Mouse (Mus musculus): ENCODE measurements around the gene Pank1.

Pank1 gene

GRCm38 (mm10) chr19:34878603-34879541 is at the start of gene Pank1:
Gene Pank1 (minus strand): TSS chr19:34879455.
- DNase-seq (ENCODE audit: low spot score) = peak; percentile 15

- DNase-seq (ENCODE audit: low spot score) = no peak
Observed at GRCm38 (mm10) chr19:34922603-34922963, 43.3 kb upstream of the Pank1 start.

GRCm38 (mm10) chr19:34921652-34922602 is 42.7 kb upstream of the Pank1 start, which contains the start of gene Kif20b:
Gene Kif20b (plus strand): TSS chr19:34922361.
- peak; percentile 47 for DNase-seq (ENCODE audit: low spot score)

GRCm38 (mm10) chr19:34921253-34921651 is 42.0 kb upstream of the Pank1 start:
- no peak for DNase-seq (ENCODE audit: low spot score)

DNA sequence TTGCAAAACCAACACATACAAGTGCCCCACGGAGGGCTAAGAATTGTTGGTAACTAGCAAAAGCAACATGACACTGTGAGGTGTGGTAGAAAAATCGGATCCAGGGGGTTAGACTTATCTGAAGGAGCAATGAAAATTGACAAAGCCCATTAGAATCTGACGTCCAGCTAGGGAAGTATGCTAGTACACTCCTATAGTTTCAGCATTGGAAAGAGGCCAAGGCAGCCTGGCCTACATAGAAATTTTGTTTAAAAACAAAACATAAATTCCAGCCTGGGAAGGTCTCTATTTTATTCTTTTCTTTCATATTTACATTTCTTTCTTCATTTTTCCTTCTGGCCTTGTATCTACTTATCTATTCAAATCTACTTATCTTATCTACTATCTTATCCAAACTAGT is 41.3 kb upstream of the Pank1 start:
- DNase-seq (ENCODE audit: low spot score) = no peak

DNA sequence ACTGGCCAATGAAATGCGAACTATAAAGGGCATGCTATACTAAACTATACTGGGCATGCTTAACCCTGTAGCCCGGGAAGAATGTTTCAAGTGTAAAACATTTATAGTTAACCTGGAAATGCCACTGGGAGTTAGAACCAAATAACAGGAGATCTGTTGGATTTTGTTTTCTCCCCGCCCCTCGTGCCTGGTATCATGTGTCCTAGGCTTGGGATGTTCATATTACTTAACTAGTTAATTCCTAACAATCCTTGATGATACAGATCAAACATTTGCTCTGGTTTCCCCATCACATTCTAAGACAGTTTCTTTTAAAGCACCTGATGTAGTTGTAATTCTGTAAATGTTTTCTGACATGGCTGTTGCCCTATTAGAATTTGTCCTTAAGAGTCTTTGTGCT is 40.8 kb upstream of the Pank1 start:
- no peak for DNase-seq (ENCODE audit: low spot score)

DNA sequence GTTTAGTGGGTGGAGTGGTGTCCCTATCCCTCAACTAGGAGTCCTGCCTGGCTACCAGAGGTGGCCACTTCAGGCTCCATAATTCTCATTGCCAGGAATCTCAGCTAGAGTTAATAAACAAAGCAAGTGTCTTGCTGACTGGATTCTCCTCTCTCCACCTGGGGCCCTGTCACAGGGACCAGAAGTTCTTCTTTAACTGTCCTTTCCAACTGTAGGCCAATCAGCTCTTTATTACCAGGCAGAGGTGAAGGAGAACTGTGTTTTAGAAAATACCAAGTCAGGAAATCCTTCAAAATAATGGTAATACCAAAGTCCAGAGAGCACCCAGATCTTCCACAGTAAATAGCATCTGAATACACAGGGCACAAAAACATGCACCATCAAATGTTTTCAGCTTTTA is 33.1 kb upstream of the Pank1 start:
- DNase-seq (ENCODE audit: low spot score) = no peak

DNA sequence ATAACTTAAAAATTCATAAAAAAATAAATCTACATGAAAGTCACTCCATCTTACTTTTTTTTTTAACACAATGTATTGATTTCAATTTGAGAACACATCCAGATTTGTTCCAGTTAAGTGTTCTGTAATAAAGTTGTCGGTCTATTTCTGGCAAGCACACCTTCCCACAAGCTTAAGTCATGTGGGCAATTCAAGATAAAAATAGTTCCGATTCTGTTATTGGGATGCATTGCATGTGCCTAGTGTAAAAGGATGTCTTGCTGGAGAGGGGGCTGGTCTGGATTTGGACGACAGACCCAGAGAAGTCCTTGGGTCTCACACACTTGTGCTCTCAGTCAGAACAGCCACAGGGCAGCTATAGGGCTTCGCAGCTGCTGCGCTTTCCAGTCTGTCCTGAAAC is 27.5 kb upstream of the Pank1 start:
- no peak for DNase-seq (ENCODE audit: low spot score)

GRCm38 (mm10) chr19:34905424-34905823 is 26.2 kb upstream of the Pank1 start:
- DNase-seq (ENCODE audit: low spot score) = no peak

DNA sequence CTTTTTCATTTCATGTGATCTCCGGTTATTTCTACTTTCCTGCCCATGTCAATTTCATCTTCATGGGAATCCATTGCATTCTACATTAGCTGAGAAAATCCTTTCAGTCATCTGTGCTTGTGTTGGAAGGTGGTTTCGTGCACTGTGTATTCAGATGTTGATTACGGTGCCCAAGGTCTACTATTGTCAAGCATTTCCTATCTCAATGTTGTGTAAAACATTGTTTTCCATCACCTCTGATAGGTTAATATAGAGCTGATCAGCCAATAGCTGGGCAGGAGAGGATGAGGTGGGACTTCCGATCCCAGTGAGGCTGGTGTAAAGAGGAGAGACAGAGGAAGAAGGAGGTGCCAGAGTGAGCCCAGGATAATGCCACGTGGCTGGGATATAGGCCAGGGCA is 24.8 kb upstream of the Pank1 start:
- DNase-seq (ENCODE audit: low spot score) = no peak

DNA sequence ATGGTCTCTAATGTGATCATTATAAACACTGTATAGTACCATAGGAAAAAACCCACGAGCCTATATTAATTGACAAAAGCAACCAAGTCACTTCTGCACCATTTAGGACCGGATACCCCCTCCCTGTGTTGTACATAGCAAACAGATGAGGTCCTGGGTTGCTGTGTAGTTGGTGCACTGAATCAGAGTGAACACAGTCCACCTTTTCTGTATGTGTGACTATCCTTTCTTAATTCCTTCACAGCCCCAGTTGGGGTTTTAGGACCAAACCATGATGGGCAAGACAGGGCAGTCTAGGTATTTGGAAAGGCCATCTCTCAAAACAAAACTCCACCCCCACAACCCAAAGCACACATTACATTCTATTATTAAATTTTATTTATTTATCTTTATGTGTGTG is 22.5 kb upstream of the Pank1 start:
- DNase-seq (ENCODE audit: low spot score) = no peak

GRCm38 (mm10) chr19:34901266-34901665 is 22.0 kb upstream of the Pank1 start:
- DNase-seq (ENCODE audit: low spot score) = no peak

GRCm38 (mm10) chr19:34898941-34899340 is 19.7 kb upstream of the Pank1 start:
- DNase-seq (ENCODE audit: low spot score) = no peak

DNA sequence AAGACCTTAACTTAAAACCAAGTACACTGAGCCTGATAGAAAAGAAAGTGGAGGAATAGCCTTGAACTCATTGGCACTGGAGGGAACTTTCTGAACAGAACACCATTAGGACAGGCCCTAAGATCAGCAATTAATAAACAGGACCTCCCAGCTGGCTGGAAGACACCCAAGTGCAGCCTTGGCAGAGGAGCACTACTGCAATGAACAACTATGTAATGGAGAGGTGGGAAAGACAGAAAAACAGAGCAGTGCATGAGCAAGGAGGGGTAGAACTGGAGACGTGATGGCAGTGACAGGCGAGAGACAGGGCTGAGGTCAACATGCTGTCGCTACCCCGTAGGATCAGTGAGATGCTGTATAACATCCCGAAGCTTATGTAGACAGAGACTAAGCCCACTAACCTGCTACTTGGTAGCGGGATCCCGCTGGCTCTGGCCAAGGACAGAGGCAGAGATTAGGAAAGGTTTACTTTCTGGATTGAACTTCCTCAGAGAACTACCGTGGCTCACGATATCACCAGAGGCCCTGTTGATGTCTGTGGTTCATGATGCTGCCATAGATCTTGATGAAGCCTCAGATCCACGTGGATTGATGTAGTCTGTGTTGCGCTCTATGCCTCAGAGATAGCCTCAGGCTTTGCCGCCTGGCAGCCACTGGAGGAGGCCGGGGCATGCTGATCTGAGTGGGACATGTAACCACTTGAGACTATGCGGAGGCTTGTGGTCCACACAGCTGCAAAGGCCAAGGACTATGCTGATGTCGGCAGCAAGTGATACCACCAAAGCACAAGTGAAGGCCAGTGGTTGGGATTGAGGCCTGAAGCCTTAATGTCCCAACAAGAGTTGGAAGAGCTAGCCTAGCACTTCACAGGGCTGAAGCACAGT is 18.1 kb upstream of the Pank1 start:
- no peak for DNase-seq (ENCODE audit: low spot score)

DNA sequence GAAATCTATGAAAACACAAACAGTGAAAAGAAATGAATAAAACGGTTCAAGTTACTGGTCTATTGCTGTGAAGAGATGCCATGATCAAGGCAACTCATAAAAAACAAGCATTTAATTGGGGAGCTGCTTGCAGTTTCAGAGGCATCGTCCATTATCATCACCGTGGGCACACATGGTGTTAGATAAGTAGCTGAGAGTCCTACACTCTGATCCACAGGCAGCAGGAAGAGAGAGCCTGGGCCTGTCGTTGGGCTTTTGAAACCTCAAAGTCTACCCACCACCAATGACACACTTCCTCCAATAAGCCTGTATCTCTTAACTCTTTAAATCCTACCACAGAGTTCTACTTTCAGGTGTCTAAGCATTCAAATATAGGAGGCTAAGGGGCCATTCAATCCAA is 15.8 kb upstream of the Pank1 start:
- DNase-seq (ENCODE audit: low spot score) = no peak

- no peak for DNase-seq (ENCODE audit: low spot score)
Observed at GRCm38 (mm10) chr19:34891590-34891989, 12.3 kb upstream of the Pank1 start.

DNA sequence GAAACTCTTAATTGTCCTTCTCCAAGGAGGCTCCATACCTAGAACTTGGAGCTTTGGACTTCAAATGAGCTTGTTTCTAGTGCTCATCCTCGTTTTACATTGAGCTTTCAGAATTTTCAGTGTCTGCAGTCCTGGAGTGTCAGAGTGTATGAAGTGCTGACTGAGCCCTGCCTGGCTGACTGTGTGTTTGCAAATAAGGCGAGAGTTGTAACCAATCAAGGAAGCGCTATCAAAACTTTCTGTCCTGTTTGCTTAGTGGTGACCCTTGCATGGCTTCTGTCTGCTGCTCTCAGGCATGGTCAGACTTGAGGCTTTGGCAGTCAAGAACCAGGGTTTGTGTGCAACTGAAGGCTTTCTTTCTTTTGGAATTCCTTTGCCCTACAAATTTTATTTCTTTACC is 11.7 kb upstream of the Pank1 start:
- DNase-seq (ENCODE audit: low spot score) = no peak

GRCm38 (mm10) chr19:34886324-34886723 is 7.1 kb upstream of the Pank1 start:
- no peak for DNase-seq (ENCODE audit: low spot score)

DNA sequence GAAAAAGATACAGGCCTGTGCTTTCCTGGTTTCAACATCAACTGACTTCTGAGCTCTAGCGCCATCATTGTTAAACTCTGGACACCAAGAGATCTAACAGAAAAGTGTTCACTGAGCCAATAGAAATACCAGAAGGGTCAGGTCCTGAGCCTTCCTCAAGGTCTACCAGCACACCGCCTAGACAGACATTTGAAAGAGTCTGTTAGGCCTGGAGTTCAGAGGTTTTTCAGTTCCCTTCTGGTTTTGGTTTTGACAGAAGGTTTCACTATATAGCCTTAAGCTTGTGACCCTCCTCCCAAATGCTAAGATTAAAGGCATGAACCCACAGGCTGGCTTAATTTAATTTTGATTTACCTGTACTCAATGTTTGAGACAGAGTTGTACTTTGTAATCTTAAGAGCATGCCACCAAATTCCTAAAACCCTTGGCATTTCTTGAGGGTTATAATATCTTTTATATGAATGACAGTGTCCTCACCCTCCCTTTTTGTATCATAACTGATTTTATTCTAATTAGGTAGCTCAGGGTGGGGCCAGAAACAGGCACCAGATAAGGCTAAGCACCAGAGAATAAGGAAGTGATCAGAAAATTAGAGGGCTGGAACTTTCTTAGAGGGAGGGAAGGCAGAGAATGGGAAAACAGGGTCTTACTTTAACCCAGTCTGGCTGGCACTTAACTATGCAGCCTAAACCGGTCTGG is 4.4 kb upstream of the Pank1 start:
- no peak for DNase-seq (ENCODE audit: low spot score)

GRCm38 (mm10) chr19:34882443-34882842 is 3.2 kb upstream of the Pank1 start:
- DNase-seq (ENCODE audit: low spot score) = no peak

DNA sequence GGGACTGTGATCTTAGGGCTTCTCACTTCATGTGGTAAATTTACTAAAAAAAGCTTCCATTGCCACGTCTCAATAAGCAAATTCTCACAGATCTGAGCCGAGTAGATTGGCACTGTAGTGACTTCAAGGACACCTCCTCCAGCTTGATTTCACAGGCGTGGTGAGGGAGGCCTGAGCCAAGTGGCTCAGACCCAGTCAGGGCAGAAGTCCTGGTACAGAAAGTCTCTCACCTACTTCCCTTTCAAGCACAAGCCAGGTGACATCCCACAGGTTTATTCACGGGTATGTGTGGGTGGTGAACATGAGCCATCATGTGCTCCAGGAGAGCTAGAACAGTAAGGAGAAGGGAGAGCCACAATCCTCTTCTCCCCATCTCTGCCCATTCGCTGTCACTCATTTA is 1.9 kb upstream of the Pank1 start:
- no peak for DNase-seq (ENCODE audit: low spot score)

Data from urinary bladder, postnatal 10 days (tissue).